Mouse (Mus musculus) ES-E14 (cell line): ENCODE measurements around the gene Phlda3. TPM values are rescaled to one million over a fixed set of nuclear protein-coding genes. Genes with fewer than 3 reads are reported as not detected.
A peak's percentile ranks its signal among the peaks of the same experiment; 100 is the strongest.

Experiments
- DNase-seq: peaks from one replicate; pipeline ENCODE4 v3.0.0-alpha.2; 2013; ENCODE audit warnings: low read depth, low spot score
- H3K27ac ChIP-seq: 2 replicates; pipeline ENCODE4 v1.5.1; 2012; ENCODE audit warnings: low read depth, mild to moderate bottlenecking, low read length, moderate library complexity, mixed read lengths; ENCODE audit not compliant: poor library complexity, insufficient read depth, severe bottlenecking
- H3K36me3 ChIP-seq: 2 replicates; pipeline ENCODE4 v1.6.1; 2012; ENCODE audit warnings: mild to moderate bottlenecking, low read length, moderate library complexity, mixed read lengths; ENCODE audit not compliant: control insufficient read depth, poor library complexity, insufficient read depth, severe bottlenecking
- H3K4me1 ChIP-seq, 2 experiments: fragments of 150-350 bp in 1 of 2; sonication (generic) in 1 of 2; 2 replicates each; pipeline ENCODE4 v1.6.1; 2012; ENCODE audit warnings: low read length in 2 of 2, mild to moderate bottlenecking in 1 of 2, mixed read lengths in 1 of 2; ENCODE audit not compliant: control insufficient read depth in 2 of 2, insufficient read depth in 2 of 2, poor library complexity in 1 of 2
- H3K4me3 ChIP-seq, 2 experiments: fragments of 150-350 bp in 1 of 2; sonication (generic) in 1 of 2; 2 replicates each; pipeline ENCODE4 v1.5.1; 2012; ENCODE audit warnings: low read length in 2 of 2, low read depth in 1 of 2, mild to moderate bottlenecking in 1 of 2, mixed read lengths in 1 of 2; ENCODE audit not compliant: insufficient read depth in 1 of 2, poor library complexity in 1 of 2, severe bottlenecking in 1 of 2
- H3K9ac ChIP-seq: 2 replicates; pipeline ENCODE4 v1.6.1; 2012; ENCODE audit warnings: low read depth, mild to moderate bottlenecking, low read length, mixed read lengths; ENCODE audit not compliant: poor library complexity, insufficient read depth, severe bottlenecking
- H3K9me3 ChIP-seq: fragments of 150-350 bp; sonication (generic); 2 replicates; pipeline ENCODE4 v1.6.1; 2012; ENCODE audit warnings: low read depth, mild to moderate bottlenecking, low read length; ENCODE audit not compliant: control insufficient read depth, insufficient read depth
- CHD2 ChIP-seq: IDR thresholded peaks from 2 replicates; pipeline ENCODE4 v1.6.1; 2014; ENCODE audit warnings: mild to moderate bottlenecking, low read depth, low read length, inconsistent platforms
- HCFC1 ChIP-seq: IDR thresholded peaks from 2 replicates; pipeline ENCODE4 v1.6.1; 2012; ENCODE audit warnings: low read length, inconsistent platforms, borderline replicate concordance; ENCODE audit not compliant: insufficient read depth
- MAFK ChIP-seq: IDR thresholded peaks from 2 replicates; pipeline ENCODE4 v1.6.1; 2014; ENCODE audit warnings: mild to moderate bottlenecking, low read depth, low read length, inconsistent platforms; ENCODE audit not compliant: insufficient read depth
- ZC3H11A ChIP-seq: IDR thresholded peaks from 2 replicates; pipeline ENCODE4 v1.6.1; 2012; ENCODE audit warnings: low read depth, mild to moderate bottlenecking, inconsistent platforms, low read length, borderline replicate concordance
- ZNF384 ChIP-seq: IDR thresholded peaks from 2 replicates; pipeline ENCODE4 v1.6.1; 2012; ENCODE audit warnings: low read depth, low read length, inconsistent platforms
- in situ Hi-C, 2 experiments: fragments of 600-800 bp; cut with MboI; formaldehyde crosslinking; loops; one replicate each; pipeline ENCODE4 v1.15.1; 2025; ENCODE audit warnings: low sequenced_read_pairs in 2 of 2, inconsistent platforms in 1 of 2; ENCODE audit not compliant: unreplicated experiment in 2 of 2
- total RNA-seq: library from RNA; depleted of rRNA; stranded (reverse); fragments of 300-350 nt; gene quantifications from 2 replicates; pipeline ENCODE4 v1.2.3, GENCODE M21; 2012

Phlda3 gene
- total RNA-seq, 1 experiment, result 70.7 TPM

DNA sequence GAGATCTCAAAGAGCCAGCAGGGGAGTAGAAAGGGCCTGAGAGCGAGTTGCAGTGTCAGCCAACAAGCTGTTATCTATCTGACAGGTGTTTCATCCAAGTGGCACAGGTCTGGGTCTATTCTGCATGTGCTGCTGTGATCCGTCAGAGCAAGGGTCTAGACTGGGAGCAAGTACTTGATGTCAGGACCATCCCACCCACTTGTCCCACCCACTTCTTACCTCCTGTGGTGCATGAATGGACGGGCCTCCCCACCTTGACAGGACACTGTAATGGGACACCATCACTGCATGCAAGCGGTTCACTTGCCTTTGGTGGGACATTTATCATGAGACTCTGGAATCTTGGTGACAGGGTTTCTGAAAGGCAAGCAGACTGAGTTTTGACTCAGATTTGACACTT lies 36.1 kb upstream of the Phlda3 start:
- TF ChIP-seq MAFK, result no peak
- no peak for TF ChIP-seq ZNF384
- TF ChIP-seq ZC3H11A, result no peak
- no peak for TF ChIP-seq HCFC1
- no peaks in the 10 kb centered on the region for H3K9me3 ChIP-seq
- H3K36me3 ChIP-seq, result no peaks in the 10 kb centered on the region
- in situ Hi-C loops, result no loop called here
- peaks cover 2 to 27% of the 10 kb centered on the region in 2 experiments; a peak in 3 of 4 replicates for H3K4me1 ChIP-seq
- H3K27ac ChIP-seq, result no peak overlapping the region; the same call in 1 of the 2 replicates
- peak overlapping the region in 1 of 2 experiments; percentile 93; a peak in 3 of 4 replicates for H3K4me3 ChIP-seq
- no peak overlapping the region for H3K9ac ChIP-seq
- no peak for DNase-seq

DNA sequence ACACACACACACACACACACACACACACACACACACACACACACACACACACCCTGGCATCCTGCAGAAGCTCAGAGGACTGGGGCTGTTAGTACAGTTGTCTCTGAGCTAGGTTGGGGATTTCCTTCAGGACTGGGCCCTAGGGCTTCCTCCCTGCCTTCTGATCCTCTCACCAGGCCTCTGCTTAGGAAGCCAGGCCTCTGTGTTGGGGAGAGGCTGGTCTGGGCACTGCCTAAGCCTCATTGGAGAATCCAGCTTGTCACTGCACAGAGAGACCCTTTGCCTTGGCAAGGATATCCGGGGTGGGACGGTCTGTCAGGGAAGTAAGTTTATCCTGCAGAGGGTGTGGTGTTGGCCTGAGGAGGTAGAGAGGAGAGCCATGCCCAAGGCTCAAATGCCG lies 35.6 kb upstream of the Phlda3 start:
- TF ChIP-seq HCFC1 (no peak), ZC3H11A (no peak)
- Histone ChIP-seq H3K36me3 (no peaks in the 10 kb centered on the region), H3K9ac (no peak overlapping the region), H3K4me3 (peak overlapping the region in 1 of 2 experiments; percentile 93; a peak in 1 of 4 replicates), H3K9me3 (no peaks in the 10 kb centered on the region), H3K27ac (no peak overlapping the region), H3K4me1 (peaks cover 2 to 29% of the 10 kb centered on the region in 2 experiments; a peak in 3 of 4 replicates)
- in situ Hi-C loops, result no loop called here
- no peak for DNase-seq

GRCm38 (mm10) chr1:135731393-135731792 lies 34.5 kb upstream of the Phlda3 start:
- Histone ChIP-seq H3K9ac (no peak overlapping the region), H3K9me3 (no peaks in the 10 kb centered on the region), H3K4me3 (no peak overlapping the region), H3K27ac (no peak overlapping the region), H3K4me1 (peaks cover 2 to 31% of the 10 kb centered on the region in 2 experiments; a peak in 3 of 4 replicates), H3K36me3 (no peaks in the 10 kb centered on the region)
- no peak for DNase-seq
- in situ Hi-C loops, result no loop called here
- TF ChIP-seq MAFK (no peak), HCFC1 (no peak), CHD2 (no peak), ZC3H11A (no peak), ZNF384 (no peak)

- Histone ChIP-seq H3K36me3 (no peaks in the 10 kb centered on the region), H3K27ac (no peak overlapping the region), H3K4me3 (no peak overlapping the region), H3K9ac (no peak overlapping the region), H3K4me1 (peaks cover 2 to 31% of the 10 kb centered on the region in 2 experiments; a peak in 3 of 4 replicates), H3K9me3 (no peaks in the 10 kb centered on the region)
- no peak for TF ChIP-seq ZC3H11A
- no peak for TF ChIP-seq MAFK
- no peak for TF ChIP-seq CHD2
- TF ChIP-seq ZNF384, result no peak
- TF ChIP-seq HCFC1, result no peak
- in situ Hi-C loops, result no loop called here
- no peak for DNase-seq
These were observed 33.8 kb upstream of the Phlda3 start for GRCm38 (mm10) chr1:135731897-135732684.
